Mouse (Mus musculus): ENCODE data around the gene Tango6.

Gene Tango6

GRCm38 (mm10) chr8:106700131-106700530, 17.3 kb downstream of the Tango6 start:
- no peak for DNase-seq (ENCODE audit: low spot score in 2 of 2)

- no peak for DNase-seq (ENCODE audit: low spot score in 2 of 2)
Observed at GRCm38 (mm10) chr8:106701360-106701759, 18.5 kb downstream of the Tango6 start.

- no peak for DNase-seq (ENCODE audit: low spot score in 2 of 2)
Observed at GRCm38 (mm10) chr8:106704199-106704900, 21.5 kb downstream of the Tango6 start.

DNA sequence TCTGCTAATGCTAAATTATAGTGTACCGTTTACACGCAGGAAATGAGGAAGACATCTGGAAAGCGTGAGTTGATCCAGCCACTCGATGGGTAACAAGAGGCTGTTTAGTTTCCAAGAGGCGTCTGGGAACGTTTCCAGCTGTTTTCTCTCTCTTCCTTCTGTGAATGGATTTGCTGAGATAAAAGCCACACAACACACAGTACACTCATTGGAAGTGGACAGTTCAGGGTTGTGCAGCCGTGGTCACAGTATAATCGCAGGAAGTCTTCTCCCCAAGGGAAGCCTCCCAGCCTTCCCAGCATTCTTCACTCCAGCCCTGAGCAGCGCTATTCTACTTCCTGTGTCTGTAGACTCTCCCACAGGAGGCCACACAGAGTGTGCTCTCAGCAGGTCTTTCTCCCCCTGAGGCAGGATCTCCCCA, 22.0 kb downstream of the Tango6 start:
- DNase-seq (ENCODE audit: low spot score in 2 of 2) = peak in 1 of 2 experiments; percentile 20

- no peak for DNase-seq (ENCODE audit: low spot score in 2 of 2)
Observed at GRCm38 (mm10) chr8:106706194-106706593, 23.3 kb downstream of the Tango6 start.

DNA sequence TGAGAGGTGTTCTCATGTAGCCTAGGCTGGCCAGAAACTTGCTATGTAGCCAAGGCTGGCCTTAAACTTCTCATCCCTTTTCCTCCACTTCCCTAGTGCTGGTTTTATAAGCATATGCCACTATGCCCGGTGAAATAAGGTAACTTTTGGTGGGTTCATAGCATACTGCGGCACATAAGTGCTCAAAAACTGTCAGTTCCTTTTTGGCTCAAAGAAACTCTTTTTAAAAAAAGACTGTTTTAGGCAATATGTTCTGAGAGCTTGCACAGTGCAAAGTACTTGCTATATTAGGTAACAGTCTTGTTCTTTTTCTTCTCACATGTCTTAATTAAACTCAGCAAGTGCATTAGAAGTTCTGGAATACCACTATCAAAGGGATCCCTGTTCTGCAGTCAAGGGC, 27.1 kb downstream of the Tango6 start:
- no peak for DNase-seq (ENCODE audit: low spot score in 2 of 2)

GRCm38 (mm10) chr8:106712487-106712886, 29.6 kb downstream of the Tango6 start:
- no peak for DNase-seq (ENCODE audit: low spot score in 2 of 2)

GRCm38 (mm10) chr8:106714297-106714696, 31.4 kb downstream of the Tango6 start:
- DNase-seq (ENCODE audit: low spot score in 2 of 2) = no peak

DNA sequence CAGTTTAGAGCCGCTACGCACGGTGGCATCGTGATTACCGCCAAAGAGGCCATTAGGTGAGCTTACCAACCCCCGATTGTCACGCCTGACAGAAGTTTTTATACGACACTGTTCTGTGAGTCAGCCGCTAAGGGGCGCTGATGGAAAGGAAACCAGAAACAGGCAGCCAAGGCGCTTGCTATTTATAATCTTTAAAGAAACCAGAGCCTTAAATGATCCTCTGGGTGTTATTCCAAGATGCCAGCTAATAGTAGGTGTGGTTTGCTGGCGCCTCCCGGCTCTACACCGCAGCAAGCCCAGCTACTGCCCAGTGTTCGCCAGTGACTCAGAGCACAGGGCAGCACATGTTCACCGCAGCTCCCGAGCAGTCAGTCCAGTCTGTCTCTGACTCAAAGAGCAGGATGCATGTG, 35.2 kb downstream of the Tango6 start:
- peak; percentile 36 to 83 for DNase-seq (ENCODE audit: low spot score in 2 of 2)

DNA sequence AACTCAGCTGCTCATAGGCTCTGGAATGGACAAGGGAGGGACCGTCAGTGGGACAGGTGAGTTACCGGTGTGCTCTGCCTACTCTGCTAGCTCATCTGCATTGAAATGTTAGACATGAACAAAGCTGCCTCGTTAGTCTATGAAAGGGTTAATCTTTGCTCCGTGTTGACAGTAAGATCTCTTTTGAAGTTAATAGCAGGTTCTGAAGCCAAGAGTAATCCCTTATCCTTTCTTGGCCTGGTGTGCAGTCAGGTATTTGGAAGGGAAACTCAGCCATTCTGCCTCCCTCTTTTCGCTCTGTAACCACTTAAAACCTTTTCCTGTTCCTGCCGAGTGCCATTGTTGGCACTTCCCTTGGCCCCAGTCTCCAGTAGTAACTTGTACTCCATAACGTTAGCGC, 38.1 kb downstream of the Tango6 start:
- DNase-seq (ENCODE audit: low spot score in 2 of 2) = no peak

GRCm38 (mm10) chr8:106722453-106722852, 39.6 kb downstream of the Tango6 start:
- no peak for DNase-seq (ENCODE audit: low spot score in 2 of 2)

DNA sequence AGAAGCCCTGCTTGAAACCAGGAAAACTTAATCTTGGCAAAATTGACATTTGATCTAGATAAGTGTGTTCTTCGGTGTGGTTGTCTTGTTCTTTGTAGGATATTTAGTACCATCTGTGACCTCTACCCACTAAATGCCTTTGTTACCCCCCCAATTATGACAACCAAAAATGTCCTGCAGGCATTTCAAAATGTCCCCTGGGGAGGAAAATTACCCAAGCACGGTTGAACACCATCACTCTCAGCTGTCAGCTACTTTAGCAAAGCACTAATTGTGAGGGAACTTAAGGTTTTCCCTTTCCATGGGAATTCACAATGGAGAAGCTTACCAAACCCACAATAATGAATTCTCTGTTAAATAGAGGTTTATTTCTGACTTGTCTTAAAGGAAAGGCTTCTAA, 41.1 kb downstream of the Tango6 start:
- no peak for DNase-seq (ENCODE audit: low spot score in 2 of 2)

DNA sequence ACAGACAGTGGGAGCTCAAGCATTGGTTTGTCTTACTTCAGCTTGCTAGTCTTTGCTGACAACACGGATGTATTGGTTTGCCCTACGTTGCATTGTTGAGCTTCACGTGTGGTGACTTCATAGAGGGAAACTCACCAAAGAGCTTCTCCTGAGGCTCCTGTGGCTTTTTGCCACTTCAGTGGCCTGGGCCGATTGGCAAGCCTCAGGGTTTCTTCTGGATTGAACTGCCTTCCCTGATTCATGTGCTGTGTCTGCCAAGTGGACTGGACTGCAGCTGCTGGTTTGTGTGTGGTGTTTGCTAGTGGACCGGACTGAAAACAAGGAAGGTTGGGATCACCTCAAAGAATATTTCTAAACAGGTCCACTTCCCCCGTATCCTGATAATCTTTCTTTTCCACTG, 43.7 kb downstream of the Tango6 start:
- no peak for DNase-seq (ENCODE audit: low spot score in 2 of 2)

GRCm38 (mm10) chr8:106727241-106727835, 44.5 kb downstream of the Tango6 start:
- DNase-seq (ENCODE audit: low spot score in 2 of 2) = no peak

DNA sequence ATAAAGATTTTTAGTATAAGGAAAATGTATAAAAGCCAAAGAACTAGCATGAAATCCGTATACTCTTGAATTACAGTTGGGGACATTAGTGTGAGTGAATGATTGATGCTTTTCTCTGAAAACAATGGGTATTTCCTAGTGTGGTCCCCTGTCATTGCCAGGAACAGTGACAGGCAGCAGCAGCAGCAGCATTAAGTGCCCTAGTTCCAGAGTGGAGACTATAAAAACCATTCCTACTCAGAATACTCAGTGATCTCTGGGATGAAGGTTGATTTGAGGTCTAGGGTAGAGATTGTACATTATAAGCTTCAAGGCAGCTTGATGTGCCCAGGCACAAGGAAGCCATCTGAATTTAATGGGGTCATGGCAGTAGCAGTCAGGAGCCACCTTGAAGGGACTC, 45.0 kb downstream of the Tango6 start:
- DNase-seq (ENCODE audit: low spot score in 2 of 2) = no peak

- no peak for DNase-seq (ENCODE audit: low spot score in 2 of 2)
Observed at GRCm38 (mm10) chr8:106732921-106733320, 50.1 kb downstream of the Tango6 start.

- DNase-seq (ENCODE audit: low spot score in 2 of 2) = no peak
Observed at GRCm38 (mm10) chr8:106733703-106734102, 50.8 kb downstream of the Tango6 start.

GRCm38 (mm10) chr8:106734222-106734621, 51.4 kb downstream of the Tango6 start:
- DNase-seq (ENCODE audit: low spot score in 2 of 2) = no peak

- peak; percentile 13 to 51 for DNase-seq (ENCODE audit: low spot score in 2 of 2)
Observed at GRCm38 (mm10) chr8:106736861-106737662, 54.2 kb downstream of the Tango6 start.

DNA sequence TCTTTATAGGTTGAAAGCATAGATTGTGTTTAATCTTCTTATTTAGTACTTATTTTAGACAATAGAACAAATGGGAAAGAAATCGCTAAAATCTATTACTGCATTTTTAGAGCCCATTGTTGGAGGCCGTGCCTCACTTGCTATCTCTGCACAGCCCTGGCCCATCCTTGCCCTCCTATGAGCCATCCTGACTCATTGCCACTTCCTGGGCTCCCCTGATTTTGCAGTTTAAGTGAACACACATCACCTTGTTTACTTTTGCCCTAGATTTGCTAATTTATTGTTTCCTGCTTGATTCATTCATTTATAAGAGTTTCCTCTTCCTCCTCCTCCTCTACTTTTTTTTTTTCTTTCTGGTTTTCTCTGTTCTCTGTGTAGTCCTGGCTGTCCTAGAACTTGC, 55.0 kb downstream of the Tango6 start:
- DNase-seq (ENCODE audit: low spot score in 2 of 2) = no peak

GRCm38 (mm10) chr8:106742321-106742720, 59.5 kb downstream of the Tango6 start:
- no peak for DNase-seq (ENCODE audit: low spot score in 2 of 2)

- DNase-seq (ENCODE audit: low spot score in 2 of 2) = no peak
Observed at GRCm38 (mm10) chr8:106743361-106743760, 60.5 kb downstream of the Tango6 start.

- DNase-seq (ENCODE audit: low spot score in 2 of 2) = no peak
Observed at GRCm38 (mm10) chr8:106753436-106753835, 70.6 kb downstream of the Tango6 start.
